Mouse (Mus musculus) lung, postnatal 0 days (tissue): Measurements from ENCODE around the gene Gm7137.
"Not testable (repeated sequence)": the region's sequence is repeated elsewhere in the genome, so short reads cannot be mapped to it uniquely, and the experiment has no call there.

Experiments
- CTCF ChIP-seq: IDR thresholded peaks from 2 replicates; pipeline ENCODE4 v1.5.1; 2016; ENCODE audit warnings: antibody characterized with exemption, mild to moderate bottlenecking
- EP300 ChIP-seq: IDR thresholded peaks from 2 replicates; pipeline ENCODE4 v1.6.1; 2016; ENCODE audit warnings: antibody characterized with exemption, mild to moderate bottlenecking, control low read depth

DNA sequence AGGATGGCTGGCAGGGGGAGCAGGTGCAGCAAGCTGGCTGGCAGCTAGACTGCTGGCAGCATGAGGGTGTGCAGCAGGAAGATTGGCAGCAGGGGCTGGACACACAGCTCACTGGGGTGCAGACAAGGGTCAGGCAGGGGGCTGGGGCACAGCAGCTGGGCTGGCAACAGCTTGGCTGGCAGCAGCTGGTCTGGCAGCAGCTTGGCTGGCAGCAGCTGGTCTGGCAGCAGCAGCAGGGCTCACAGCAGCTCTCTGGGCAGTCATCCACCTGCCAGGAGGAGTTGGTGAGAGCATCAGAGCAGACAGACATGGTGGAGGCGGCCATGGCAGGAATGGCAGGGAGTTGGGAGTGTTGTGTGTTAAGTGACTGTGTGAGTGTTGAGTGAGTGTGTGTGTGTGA, at the start of gene Gm7137:
- not testable (repeated sequence) for TF ChIP-seq EP300, CTCF
